Mouse (Mus musculus) retina, postnatal 1 day (tissue): Measurements from ENCODE around the gene Defb43.

Experiments
- DNase-seq: peaks from one replicate; pipeline ENCODE4 v3.0.0-alpha.2; 2012

Defb43 gene

DNA sequence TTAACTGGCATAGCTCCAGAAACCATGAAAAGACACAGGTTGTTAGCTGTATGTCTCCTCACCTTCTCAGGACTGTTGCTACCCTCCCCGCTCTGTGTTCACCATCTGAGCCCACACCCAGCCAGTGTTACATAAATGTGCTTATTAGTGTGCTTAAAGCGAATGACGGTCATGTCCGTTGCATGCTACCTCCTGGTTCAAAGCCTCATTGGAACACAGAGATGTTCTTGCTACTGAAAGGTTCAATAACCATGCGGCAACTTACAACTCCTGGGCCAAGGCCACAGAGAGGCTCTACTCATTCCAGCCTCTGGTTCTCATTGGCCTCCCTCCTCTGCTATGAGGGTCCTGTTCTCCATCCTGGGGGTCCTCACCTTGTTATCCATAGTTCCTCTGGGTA lies at the start of gene Defb43:
TSS of gene Defb43 (plus strand) at position 301 of the 400 bp plus-strand sequence.
- DNase-seq, result no peak

DNA sequence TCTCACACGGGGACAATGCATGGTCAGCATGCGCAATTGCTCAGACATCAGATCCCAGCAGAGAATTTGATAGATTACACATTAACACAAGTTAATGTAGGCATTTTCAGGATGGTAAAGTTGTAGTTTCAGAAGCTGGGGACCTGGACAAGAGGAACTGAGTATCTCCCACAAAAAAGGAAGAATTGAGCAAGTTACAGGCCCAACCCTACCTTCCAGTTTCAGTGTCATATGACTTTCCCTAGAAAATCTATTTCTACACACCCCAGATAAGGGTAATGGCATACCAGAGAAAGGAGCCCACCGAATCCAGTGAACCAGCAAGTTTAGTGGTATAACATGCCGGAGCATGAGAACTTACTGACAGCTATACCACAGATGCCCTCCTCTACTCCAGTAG lies 47.9 kb upstream of the Defb43 start:
- no peak for DNase-seq

DNA sequence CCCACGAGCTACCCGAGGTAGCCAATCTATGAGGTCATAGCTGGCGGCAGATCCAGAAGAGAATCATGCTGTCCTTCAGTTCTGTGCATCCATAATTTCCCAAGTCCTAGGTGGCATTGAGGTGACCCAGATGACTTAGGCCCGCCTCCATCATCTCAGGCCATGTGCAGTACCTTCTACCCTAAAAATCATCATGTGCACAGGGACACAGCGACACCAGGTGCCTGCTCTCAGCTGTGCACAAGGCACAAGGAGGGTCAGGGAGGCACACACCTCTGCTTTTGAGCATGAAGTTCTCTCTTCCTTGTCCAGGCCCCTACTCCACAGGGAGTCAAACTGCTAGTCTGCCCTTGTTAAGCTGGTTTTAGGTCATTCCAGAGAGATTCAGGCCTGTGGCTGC lies 46.2 kb upstream of the Defb43 start:
- peak; percentile 20 for DNase-seq

DNA sequence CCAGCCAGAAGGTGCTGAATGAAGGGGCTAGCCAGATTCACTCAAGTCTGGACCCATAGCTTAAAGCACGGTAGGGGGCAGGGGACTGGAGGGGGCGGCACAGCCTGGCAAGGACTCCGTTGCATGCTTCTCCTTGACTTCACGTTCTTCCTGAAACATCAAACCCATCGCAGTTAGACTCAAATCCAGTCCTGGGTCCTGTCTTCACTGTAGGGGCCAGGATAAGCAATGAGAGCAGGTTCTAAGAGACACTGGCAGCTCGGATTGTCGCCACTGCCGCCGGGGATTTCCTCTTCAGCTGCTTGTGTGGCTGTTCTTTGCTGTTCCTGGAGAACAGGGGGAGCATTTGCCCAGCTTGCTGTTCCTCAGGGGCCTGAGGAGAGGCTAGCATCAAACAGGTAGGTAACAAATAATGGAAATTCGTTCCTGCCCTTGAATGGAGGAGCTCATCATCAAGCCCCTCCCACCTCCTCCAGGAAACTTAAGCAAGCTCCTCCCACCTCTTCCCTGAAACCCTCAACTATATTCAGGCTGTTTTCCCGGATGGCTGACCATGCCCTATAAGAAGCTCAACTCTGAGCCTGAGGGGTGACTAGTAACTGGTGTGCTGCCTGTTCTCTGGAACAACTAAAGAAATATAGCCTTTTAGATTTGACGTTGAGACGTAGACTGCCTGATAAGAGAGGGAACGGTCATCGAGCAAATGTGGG lies 45.6 kb upstream of the Defb43 start:
- DNase-seq, result peak; percentile 69

DNA sequence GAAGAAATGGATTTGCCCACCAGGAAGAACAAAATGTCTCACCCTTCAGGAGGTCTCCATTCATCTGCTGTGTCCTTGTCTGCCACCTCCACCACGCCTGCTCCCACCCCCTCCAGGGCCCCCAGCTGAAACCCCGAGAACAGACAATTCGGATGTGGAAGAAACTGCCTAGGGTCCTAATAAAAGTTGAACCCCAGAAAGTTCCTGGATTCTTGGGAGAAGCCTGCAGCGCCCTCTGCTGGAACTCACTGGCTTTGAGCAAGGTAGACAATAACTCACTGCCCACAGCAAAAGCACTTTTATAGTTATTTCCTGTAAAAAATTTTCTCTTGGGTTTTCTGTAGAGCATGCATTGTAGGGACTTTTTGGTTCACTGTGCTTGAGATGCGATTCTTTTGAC lies 36.5 kb upstream of the Defb43 start:
- peak; percentile 73 for DNase-seq

DNA sequence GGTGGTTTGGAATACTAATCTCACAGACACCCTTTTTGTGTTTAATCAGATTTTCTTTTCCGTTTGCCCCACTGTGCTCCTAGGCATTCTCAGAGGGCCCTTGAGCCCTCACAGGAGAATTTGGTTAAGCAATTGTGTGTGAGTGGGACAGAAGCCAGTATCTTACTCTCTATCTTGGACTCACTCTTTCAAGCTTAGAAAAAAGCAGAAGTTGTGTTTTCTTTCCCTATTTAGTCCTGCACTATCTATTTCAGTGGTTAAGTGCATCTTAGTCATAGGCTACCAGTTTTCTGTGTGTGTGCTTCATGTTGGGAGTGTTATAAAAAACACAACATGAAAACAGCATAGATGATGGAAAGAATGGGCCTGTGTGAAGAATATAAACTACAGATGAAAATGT lies 31.8 kb upstream of the Defb43 start:
- DNase-seq, result no peak

DNA sequence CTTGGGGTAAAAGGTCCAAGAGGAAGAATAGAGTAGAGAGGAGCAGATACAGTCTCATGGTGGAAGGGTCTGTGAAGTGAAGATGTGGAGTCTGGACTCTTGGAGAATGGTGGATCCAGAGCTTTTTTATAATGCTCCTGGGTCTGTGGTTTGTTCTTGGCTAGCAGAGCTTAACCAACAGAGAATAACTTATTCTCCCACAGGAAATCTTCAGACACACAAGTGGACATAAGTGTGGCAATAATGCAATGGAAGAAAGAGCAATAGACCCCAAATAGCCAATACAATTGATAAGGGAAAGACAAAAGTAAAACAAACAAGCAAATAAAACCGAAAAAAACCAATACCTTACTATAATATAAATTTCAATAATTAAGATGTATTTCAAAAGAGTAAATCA lies 27.2 kb upstream of the Defb43 start, which contains the start of gene Defb48:
TSS of gene Defb48 (minus strand) at position 101 of the 400 bp plus-strand sequence.
- DNase-seq, result no peak

DNA sequence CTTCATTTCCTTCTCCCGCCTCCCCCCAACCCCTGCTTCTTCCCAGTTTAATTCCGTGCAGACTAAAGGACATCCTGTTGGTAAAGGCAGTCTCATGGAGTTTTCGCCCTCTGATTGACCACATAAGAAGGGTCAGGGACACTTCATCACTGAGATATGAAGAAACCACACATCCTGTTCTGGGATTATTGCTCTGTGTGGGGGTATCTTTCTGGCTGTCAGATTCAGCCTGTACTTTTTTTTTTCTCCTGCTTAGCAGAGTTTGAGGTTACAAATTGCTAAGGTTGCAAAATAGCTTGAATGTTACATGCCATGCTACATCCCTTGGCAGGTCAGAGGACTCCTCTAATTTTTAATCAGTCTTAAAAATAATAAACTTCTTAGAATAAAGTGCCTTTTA lies 20.3 kb upstream of the Defb43 start:
- DNase-seq, result no peak

DNA sequence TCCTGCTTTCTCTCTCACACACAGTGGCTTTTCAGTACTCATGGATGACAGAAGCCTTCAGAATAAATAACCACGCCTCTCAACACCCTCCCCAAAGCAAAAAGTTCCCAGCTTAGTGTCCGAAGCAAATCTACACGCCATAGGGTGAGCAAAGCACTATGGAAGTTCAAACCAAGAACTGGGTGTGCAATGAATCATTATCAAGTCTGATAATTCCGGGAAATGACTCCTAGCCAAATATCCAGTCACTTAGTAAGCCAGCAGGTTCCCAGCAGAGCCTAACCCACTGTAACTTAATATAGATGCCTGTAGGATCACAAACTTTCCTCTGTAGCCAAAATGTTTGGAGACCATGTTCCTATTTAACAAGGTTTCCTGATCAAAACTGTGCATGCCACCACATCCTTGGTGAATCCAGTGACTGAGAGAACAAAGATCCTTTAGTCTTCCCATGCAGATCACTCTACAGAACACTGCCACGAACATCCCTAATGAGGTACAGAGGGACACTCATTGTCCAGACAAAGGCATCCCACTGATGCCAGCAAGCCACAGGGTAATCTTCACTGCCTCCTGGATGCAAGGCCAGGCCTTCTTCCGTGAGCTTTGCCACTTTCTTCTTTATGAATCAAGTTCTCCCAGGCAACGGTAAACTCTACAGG lies 19.6 kb upstream of the Defb43 start:
- DNase-seq, result peak; percentile 43

DNA sequence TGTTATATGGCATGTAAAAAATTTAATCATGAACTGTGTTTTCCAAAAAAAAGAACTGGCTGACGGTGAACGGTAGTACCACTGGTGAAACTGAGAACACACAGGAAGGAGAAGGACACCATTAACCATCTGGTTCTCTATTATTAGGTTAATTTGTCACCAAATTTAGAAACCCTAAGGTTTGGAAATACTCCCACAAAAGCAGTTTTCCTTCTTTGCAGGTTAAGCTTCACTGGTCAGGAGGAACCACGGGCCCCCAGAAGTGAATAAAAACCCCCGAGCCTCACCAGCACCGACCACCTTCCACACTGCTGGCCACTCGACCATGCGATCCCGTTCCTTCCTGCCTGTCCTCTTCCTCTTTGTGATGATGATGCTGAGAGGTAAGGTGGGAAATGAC lies 13.8 kb upstream of the Defb43 start, which contains the start of gene Defb47:
TSS of gene Defb47 (plus strand) at position 301 of the 400 bp plus-strand sequence.
- DNase-seq, result no peak

DNA sequence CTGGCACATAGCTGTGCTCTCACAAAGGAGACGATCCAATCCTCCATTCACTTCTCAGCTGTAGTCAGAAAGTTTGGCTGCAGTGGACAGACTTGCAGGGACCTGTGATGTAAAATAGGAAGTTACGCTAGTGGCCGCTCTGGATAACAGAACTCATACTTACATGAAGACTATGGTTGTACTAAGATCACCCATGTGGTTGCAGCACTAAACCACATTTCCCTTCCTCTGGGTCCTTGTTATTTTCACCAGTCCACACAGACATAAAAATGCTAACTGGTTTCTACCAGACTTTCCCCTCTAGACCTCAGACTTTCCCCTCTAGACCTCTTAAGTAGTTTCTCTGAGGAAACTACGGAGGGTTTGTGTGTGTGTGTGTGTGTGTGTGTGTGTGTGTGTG lies 12.6 kb upstream of the Defb43 start:
- DNase-seq, result no peak

DNA sequence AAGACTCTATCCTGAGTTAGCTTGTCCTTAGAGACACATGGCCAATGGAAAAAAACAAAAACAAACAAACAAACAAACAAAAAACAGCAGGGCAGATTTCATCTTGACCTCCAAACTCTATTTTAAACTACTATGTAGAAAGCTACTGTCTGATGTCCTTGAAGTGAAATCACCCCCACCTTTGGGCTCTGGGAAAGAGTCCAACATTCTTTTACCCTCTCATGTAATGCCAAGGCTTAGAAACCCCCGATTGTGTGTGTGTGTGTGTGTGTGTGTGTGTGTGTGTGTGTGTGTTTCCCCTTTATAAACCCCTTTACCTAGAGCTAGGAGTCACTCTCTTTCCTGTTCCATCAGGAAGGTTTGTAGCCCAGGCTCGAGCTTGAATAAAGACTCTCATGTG lies 9.0 kb upstream of the Defb43 start:
- DNase-seq, result no peak

DNA sequence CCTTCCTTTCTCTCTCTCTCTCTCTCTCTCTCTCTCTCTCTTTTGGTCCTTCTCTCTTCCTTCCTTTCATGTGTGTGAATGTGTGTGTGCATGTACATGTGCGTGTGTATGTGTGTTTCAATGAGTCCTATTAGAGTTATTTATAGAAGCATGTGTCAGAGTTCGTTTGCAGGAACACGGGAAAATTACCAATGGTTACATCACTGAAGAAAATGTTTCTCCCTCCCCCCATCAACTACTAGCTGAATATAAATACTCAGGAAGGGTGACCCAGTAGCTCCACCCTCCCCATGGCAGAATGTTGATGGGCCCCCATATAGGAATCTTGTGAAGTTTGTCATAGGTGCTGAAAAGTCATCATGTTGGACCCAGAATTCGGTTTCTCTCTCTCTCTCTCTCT lies 1.5 kb downstream of the Defb43 start:
- DNase-seq, result no peak

DNA sequence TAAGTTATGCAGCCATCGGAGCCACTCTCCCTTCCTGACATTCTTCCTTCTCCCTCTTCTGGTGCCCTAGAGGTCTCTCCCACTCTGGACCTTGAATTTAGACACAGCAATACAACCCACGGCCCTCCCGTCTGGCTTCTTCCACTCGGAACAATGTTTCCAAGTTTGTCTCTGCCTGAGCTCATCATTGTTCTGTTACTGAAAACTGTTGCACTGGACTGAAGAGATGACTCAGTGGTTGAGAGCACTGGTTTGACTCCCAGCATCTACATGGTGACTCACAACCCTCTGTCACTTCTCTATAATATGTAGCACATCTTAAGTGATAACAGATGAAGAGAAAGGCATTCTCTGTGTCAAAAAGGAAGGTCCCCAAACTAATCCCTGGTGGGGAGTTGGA lies 3.1 kb downstream of the Defb43 start:
- no peak for DNase-seq

DNA sequence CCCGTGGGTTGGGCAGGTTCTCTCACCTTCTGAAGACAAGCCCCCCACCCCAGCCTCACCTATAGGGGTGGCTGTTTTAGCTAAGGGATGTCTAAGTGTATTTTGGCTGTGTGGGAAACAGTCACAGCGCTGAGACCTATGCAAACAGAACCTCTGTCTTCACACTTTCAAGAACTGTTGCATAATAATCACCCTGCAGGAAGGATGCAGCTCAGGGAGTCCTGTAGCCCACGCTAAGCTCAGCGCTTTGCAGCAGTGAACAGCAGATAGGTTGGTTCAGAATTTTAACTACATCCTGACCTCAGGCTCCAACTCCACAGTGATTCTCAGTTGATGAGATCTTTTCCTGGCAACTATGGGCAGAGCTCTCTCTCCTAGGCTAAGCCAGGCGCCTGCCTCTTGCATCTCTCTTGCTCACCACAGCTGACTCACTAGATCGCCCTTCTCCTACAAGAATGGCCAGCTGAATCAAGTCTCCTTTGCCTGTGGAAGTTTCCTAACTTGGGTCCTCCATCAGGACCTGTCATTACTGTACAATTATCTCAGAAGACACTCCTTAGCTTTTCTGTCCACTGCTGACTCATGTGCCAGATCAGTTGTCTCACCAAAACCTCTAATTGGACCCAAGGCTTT lies 9.1 kb downstream of the Defb43 start:
- no peak for DNase-seq

DNA sequence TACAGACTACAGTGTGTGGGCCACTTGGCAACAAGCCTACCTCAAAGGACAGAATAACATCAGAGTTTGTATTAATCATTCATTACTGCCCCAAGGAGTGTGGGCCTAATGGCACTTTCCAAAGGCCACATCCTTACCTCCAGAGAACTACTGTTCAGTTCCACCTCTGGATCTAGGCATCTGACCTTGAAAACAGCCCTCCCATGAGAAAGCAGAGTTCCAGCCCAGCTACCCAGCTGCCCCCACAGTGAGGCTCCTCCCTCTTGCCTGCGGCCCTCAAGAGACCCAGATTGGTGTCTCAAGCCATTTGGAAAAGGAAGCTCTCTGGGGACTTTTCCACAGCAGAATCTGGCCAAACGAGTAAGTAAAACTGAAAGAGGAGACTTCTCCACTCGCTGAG lies 35.1 kb downstream of the Defb43 start, which contains the start of gene Defb42:
TSS of gene Defb42 (plus strand) at position 301 of the 400 bp plus-strand sequence.
- DNase-seq, result no peak

DNA sequence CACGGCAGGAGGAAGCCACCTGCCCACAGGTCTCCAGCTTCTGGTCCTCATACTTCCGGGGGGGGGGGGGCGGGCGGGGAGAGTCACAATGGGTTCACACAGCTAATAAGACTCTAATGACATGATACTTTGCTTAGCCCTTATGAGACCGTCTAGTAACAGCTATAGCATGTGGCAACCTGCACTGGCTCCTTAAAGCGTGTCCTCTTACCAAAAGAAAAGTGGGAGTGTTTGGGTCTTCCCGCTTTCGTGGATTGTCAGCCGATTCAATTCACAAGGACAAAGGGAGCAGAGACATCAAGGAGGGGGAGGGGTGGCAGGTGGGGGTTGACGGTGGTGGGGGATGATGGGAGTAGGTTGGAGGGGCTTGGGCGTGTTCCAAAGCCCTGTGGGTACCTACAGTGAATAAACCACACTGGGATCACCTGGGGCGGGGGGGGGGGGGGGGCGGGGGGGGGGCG lies 38.4 kb downstream of the Defb43 start, which contains the start of gene Defb30:
TSS of gene Defb30 (minus strand) at position 51 of the 461 bp plus-strand sequence.
- DNase-seq, result peak; percentile 29

DNA sequence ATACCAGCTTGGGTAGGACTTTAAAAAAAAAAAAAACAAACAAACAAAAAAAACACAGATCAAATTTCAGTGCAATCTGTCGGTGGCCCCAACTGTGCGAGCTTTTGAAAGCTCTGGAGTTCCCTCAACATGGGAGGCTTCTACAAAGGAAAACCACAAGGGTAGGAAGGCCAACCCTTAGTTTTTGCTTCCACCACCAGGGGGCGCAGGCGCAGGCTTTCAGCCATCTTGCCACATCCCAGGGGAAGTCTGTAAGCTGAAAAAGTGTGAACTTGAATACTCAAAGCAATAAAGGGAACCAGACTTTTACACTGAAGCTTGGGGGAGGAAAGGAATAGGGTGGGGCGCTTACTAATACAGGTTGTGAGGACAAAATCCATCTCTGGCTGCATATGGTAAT lies 39.2 kb downstream of the Defb43 start:
- DNase-seq, result peak; percentile 70

DNA sequence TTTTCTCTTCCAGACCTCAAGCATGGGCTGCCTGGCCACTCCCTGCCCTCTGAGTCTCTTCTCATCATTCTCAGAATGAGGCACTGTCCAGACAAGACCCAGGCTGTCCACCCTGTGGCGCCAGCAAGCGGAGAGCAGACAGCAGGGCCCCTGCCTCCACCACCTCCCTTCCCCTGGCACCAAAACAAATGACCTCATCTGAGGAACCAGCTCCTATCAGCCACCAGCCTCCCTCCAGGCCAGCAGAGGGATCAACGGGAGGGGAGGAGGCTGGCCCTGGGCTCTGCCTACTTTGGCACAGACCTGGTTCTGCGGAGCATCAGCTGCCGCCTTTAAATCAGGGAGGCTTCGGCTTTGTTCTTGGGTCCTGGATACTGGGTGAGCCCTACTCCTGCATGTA lies 43.2 kb downstream of the Defb43 start:
- peak; percentile 96 for DNase-seq

DNA sequence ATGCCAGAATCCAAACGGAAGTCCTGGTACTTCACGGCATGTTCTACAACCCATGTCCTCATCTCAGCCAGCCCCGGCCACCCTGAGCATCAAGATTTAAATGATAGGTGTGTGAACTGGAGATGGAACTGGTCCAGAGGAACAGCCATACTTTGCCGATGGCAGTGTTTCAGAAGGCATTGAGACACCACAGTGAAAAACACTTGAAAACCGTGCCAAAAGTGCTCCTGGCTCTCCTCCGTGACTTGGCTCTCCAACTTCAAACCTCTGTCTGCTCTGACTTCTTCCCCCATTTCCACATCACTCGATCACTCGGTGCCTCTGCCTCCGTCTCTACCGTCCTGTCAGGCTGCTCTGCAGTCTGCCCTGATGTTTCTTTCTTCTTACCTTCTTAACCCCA lies 48.8 kb downstream of the Defb43 start:
- no peak for DNase-seq

DNA sequence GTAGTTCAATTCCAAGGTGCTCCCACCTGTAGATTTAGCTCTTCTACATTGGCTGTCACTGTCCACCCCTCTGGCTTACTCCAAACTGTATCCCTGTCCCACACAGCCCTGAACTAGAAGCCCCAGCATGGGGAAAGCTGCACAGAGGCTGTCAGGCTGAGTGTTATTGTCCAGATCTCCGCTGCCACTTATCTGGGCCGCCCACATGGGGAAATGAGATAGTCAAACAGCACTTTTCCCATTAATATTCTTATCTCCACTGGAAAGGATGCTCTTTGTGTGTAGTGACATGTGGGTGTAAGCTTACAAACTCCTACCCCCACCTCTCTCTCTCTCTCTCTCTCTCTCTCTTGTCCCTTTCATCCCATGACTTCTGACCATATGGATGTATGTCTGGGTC lies 50.6 kb downstream of the Defb43 start:
- DNase-seq, result no peak

DNA sequence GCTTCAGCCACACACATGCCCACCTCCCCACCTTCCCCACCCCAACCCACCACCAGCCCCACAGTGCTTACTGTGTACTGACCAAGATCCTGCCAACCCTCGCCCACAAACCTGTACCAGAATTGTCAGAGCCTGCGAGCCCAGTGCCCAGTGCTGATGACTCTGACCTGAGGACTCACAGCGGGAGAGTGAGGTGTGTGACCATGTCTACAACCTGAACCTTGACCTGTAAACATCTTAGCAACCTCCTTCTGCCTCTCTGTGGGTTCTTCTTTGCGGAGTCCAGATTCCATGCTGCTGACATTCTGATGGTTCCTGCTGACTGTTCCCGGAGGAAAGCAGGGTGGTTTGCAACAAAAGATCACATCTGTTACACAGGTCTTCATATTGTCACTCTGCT lies 53.8 kb downstream of the Defb43 start:
- no peak for DNase-seq

DNA sequence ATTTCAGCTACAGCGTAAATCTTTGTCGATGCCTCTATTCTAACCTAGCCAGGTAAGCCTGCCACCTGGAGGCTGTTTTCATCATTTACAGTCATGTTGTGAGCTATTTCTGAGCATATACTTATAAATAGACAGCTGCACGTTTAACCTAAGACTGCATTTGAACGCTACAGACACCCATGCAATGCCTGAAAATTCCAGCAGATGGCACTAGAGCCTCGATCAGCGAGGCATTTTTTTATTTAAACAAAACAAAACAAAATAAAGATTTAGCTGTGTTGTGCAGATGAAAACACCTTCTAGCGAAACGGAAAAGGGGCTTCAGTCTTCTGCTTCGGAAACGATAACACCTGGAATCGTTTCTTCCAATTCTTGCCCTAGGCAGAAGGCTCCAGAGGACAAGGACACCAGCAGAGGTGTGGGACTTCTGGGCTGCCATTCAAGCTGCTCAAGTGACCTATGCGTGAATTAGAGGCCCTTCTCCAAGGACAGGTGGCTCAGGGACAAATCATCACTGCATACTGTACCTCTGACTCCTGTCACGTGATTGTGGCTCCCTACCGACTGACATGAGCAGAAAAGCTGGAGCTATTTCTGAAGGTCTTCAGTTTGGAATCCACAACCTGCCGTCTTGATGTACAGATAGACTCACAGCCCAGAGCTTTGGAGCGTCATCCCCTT lies 55.2 kb downstream of the Defb43 start:
- peak; percentile 71 for DNase-seq
